8 mouse cellular contexts compared by ENCODE assay signal in genomic region chr10:80051618-80052373, GRCm38 (mm10). TPM values are rescaled to one million over a fixed set of nuclear protein-coding genes. Genes with fewer than 3 reads are reported as not detected.
DNase-seq lines count a peak whose midpoint lies in the region; ATAC-seq lines count a peak whose summit lies in the region.

No protein-coding gene starts in this region.

- 35% methylated on average over 13 of the region's 14 CpGs for WGBS in limb, embryonic 13.5 days

- peak; percentile 86 for DNase-seq in adrenal gland, postnatal 36 days
- DNase-seq in heart, postnatal 4 days, result peak; percentile 58
- no peak for DNase-seq in left cerebral cortex, adult 18-20 months (ENCODE audit: low spot score in 2 of 2)

- no peaks in the 10 kb centered on the region for H3K9me3 ChIP-seq in erythroblast, embryonic 14.5 days (ENCODE audit: control insufficient read depth, low read length)
- no peaks in the 10 kb centered on the region for H3K9me3 ChIP-seq in limb, embryonic 13.5 days

- H3K4me1 ChIP-seq in erythroblast, embryonic 14.5 days (ENCODE audit: control insufficient read depth), result peaks cover 81% of the 10 kb centered on the region
- H3K4me1 ChIP-seq in limb, embryonic 13.5 days, result peaks cover 40% of the 10 kb centered on the region

- H3K4me3 ChIP-seq in erythroblast, embryonic 14.5 days (replicated peaks), result peak overlapping the region; percentile 20
- no peak overlapping the region for H3K4me3 ChIP-seq in limb, embryonic 13.5 days

- H3K9ac ChIP-seq in limb, embryonic 13.5 days, result peak overlapping the region; percentile 39; the same call in 1 of the 2 replicates

- 0 out of 2 replicates have a peak overlapping the region, but pooled peaks have one; percentile 87 for H3K4me2 ChIP-seq in limb, embryonic 13.5 days (replicated peaks)

- peaks cover 27% of the 10 kb centered on the region for H3K36me3 ChIP-seq in erythroblast, embryonic 14.5 days (ENCODE audit: control insufficient read depth)
- peaks cover 16% of the 10 kb centered on the region for H3K36me3 ChIP-seq in limb, embryonic 13.5 days

- H3K27me3 ChIP-seq in erythroblast, embryonic 14.5 days (ENCODE audit: control insufficient read depth), result no peaks in the 10 kb centered on the region
- no peaks in the 10 kb centered on the region for H3K27me3 ChIP-seq in limb, embryonic 13.5 days

- H3K27ac ChIP-seq in limb, embryonic 13.5 days, result peak overlapping the region; percentile 28; the same call in 1 of the 2 replicates

- no peak for ATAC-seq in erythroblast, adult 5-6 weeks (replicated peaks; ENCODE audit: low FRiP score, poor library complexity, severe bottlenecking)
- ATAC-seq in limb, embryonic 13.5 days (ENCODE audit: low FRiP score, low read depth), result no peak
- ATAC-seq in monocyte, adult 5-6 weeks (replicated peaks; ENCODE audit: insufficient number of reproducible peaks, low FRiP score, low TSS enrichment, poor library complexity, severe bottlenecking), result peak; percentile 21
- no peak for ATAC-seq in megakaryocyte-erythroid progenitor cell, adult 5-6 weeks (replicated peaks; ENCODE audit: low FRiP score, low TSS enrichment, poor library complexity, severe bottlenecking)

RNA-seq across cellular contexts. Expression of gene Gpx4, which starts 4.8 kb away (rescaled TPM):
- polyA plus RNA-seq in erythroblast, embryonic 14.5 days (2012), result 551 and 700 TPM in 2 replicates
- total RNA-seq in erythroblast, adult 5-6 weeks (2015; ENCODE audit: low replicate concordance), result 108 and 169 TPM in 2 replicates
- total RNA-seq in erythroblast, adult 5-6 weeks (2017; ENCODE audit: low replicate concordance), result 96.3 and 123 TPM in 2 replicates
- total RNA-seq in adrenal gland, postnatal 36 days (2021), result 1,000 to 10,000 TPM; 1,198 to 1,301 TPM
- 100 to 1,000 TPM; 450 to 489 TPM for total RNA-seq in heart, postnatal 4 days (2021)
- polyA plus RNA-seq in limb, embryonic 13.5 days (2015; fragmentation: Nextera tagmentation; extraction: Ambion mirVana), result 462 and 477 TPM in 2 replicates
- 250 to 253 TPM (median 251 TPM) in 3 replicates for total RNA-seq in monocyte, adult 5-6 weeks (2017)
- total RNA-seq in megakaryocyte-erythroid progenitor cell, adult 5-6 weeks (2014; fragmentation: Nextera tagmentation), result 566 and 603 TPM in 2 replicates
- total RNA-seq in megakaryocyte-erythroid progenitor cell, adult 5-6 weeks (2017), result 483 and 498 TPM in 2 replicates
- 100 to 1,000 TPM; 554 to 575 TPM for total RNA-seq in left cerebral cortex, adult 18-20 months (2021)

RNA-seq across cellular contexts. Expression of gene Polr2e, which starts 12.2 kb away (rescaled TPM):
- 11.9 and 17.1 TPM in 2 replicates for polyA plus RNA-seq in erythroblast, embryonic 14.5 days (2012)
- 23.6 and 33.4 TPM in 2 replicates for total RNA-seq in erythroblast, adult 5-6 weeks (2015; ENCODE audit: low replicate concordance)
- 4.5 and 9.9 TPM in 2 replicates for total RNA-seq in erythroblast, adult 5-6 weeks (2017; ENCODE audit: low replicate concordance)
- total RNA-seq in adrenal gland, postnatal 36 days (2021), result 100 to 1,000 TPM in 1 of 2 experiments, 10 to 100 TPM in 1; 92.8 to 108 TPM
- 10 to 100 TPM; 66.6 to 70.7 TPM for total RNA-seq in heart, postnatal 4 days (2021)
- polyA plus RNA-seq in limb, embryonic 13.5 days (2015; fragmentation: Nextera tagmentation; extraction: Ambion mirVana), result 244 and 254 TPM in 2 replicates
- total RNA-seq in monocyte, adult 5-6 weeks (2017), result 83.4 to 130 TPM (median 95.9 TPM) in 3 replicates
- 145 and 157 TPM in 2 replicates for total RNA-seq in megakaryocyte-erythroid progenitor cell, adult 5-6 weeks (2014; fragmentation: Nextera tagmentation)
- 142 and 150 TPM in 2 replicates for total RNA-seq in megakaryocyte-erythroid progenitor cell, adult 5-6 weeks (2017)
- 10 to 100 TPM; 73.6 to 75.2 TPM for total RNA-seq in left cerebral cortex, adult 18-20 months (2021)

RNA-seq across cellular contexts. Expression of gene Arhgap45, which starts 35.3 kb away (rescaled TPM):
- polyA plus RNA-seq in erythroblast, embryonic 14.5 days (2012), result 1.5 and 1.7 TPM in 2 replicates
- total RNA-seq in erythroblast, adult 5-6 weeks (2015; ENCODE audit: low replicate concordance), result 23.1 and 31.6 TPM in 2 replicates
- 28.6 and 35.8 TPM in 2 replicates for total RNA-seq in erythroblast, adult 5-6 weeks (2017; ENCODE audit: low replicate concordance)
- 1 to 10 TPM; 4.5 to 5.4 TPM for total RNA-seq in adrenal gland, postnatal 36 days (2021)
- total RNA-seq in heart, postnatal 4 days (2021), result 1 to 10 TPM; 4.0 to 4.1 TPM
- 7.3 and 7.6 TPM in 2 replicates for polyA plus RNA-seq in limb, embryonic 13.5 days (2015; fragmentation: Nextera tagmentation; extraction: Ambion mirVana)
- 356 to 478 TPM (median 365 TPM) in 3 replicates for total RNA-seq in monocyte, adult 5-6 weeks (2017)
- 76.2 and 103 TPM in 2 replicates for total RNA-seq in megakaryocyte-erythroid progenitor cell, adult 5-6 weeks (2014; fragmentation: Nextera tagmentation)
- 52.8 and 64.4 TPM in 2 replicates for total RNA-seq in megakaryocyte-erythroid progenitor cell, adult 5-6 weeks (2017)
- 1 to 10 TPM; 3.7 to 4.1 TPM for total RNA-seq in left cerebral cortex, adult 18-20 months (2021)

RNA-seq across cellular contexts. Expression of gene Sbno2, which starts 53.6 kb away (rescaled TPM):
- polyA plus RNA-seq in erythroblast, embryonic 14.5 days (2012), result 3.4 and 3.9 TPM in 2 replicates
- 9.2 and 12.5 TPM in 2 replicates for total RNA-seq in erythroblast, adult 5-6 weeks (2015; ENCODE audit: low replicate concordance)
- total RNA-seq in erythroblast, adult 5-6 weeks (2017; ENCODE audit: low replicate concordance), result 17.1 and 20.9 TPM in 2 replicates
- 10 to 100 TPM; 49.3 to 51.3 TPM for total RNA-seq in adrenal gland, postnatal 36 days (2021)
- total RNA-seq in heart, postnatal 4 days (2021), result 10 to 100 TPM; 19.0 to 19.4 TPM
- polyA plus RNA-seq in limb, embryonic 13.5 days (2015; fragmentation: Nextera tagmentation; extraction: Ambion mirVana), result 13.5 and 15.2 TPM in 2 replicates
- total RNA-seq in monocyte, adult 5-6 weeks (2017), result 50.6 to 75.0 TPM (median 51.9 TPM) in 3 replicates
- total RNA-seq in megakaryocyte-erythroid progenitor cell, adult 5-6 weeks (2014; fragmentation: Nextera tagmentation), result 34.4 and 39.7 TPM in 2 replicates
- 12.1 and 12.9 TPM in 2 replicates for total RNA-seq in megakaryocyte-erythroid progenitor cell, adult 5-6 weeks (2017)
- total RNA-seq in left cerebral cortex, adult 18-20 months (2021), result 10 to 100 TPM; 16.8 to 18.8 TPM

RNA-seq across cellular contexts. Expression of gene Abca7, which starts 55.5 kb away (rescaled TPM):
- 7.6 and 7.9 TPM in 2 replicates for polyA plus RNA-seq in erythroblast, embryonic 14.5 days (2012)
- 14.4 and 18.2 TPM in 2 replicates for total RNA-seq in erythroblast, adult 5-6 weeks (2015; ENCODE audit: low replicate concordance)
- total RNA-seq in erythroblast, adult 5-6 weeks (2017; ENCODE audit: low replicate concordance), result 19.4 and 27.7 TPM in 2 replicates
- 10 to 100 TPM; 20.2 to 20.3 TPM for total RNA-seq in adrenal gland, postnatal 36 days (2021)
- 1 to 10 TPM; 6.9 to 8.1 TPM for total RNA-seq in heart, postnatal 4 days (2021)
- polyA plus RNA-seq in limb, embryonic 13.5 days (2015; fragmentation: Nextera tagmentation; extraction: Ambion mirVana), result 1.8 and 1.9 TPM in 2 replicates
- 33.6 to 53.0 TPM (median 45.9 TPM) in 3 replicates for total RNA-seq in monocyte, adult 5-6 weeks (2017)
- total RNA-seq in megakaryocyte-erythroid progenitor cell, adult 5-6 weeks (2014; fragmentation: Nextera tagmentation), result 27.0 and 32.9 TPM in 2 replicates
- total RNA-seq in megakaryocyte-erythroid progenitor cell, adult 5-6 weeks (2017), result 11.0 and 12.1 TPM in 2 replicates
- total RNA-seq in left cerebral cortex, adult 18-20 months (2021), result 10 to 100 TPM; 13.0 to 13.7 TPM

Comparison
In these comparisons a context has a peak if more than half of its experiments do, and no peak if none do; other contexts are left out.
1. DNase-seq: peak in adrenal gland, postnatal 36 days (2 of 2) and heart, postnatal 4 days (single experiment); none in left cerebral cortex, adult 18-20 months (0 of 2).